Mouse (Mus musculus): ENCODE results near the gene Lrmda. TPM values are rescaled to one million over a fixed set of nuclear protein-coding genes. Genes with fewer than 3 reads are reported as not detected.
A peak's percentile ranks its signal among the peaks of the same experiment; 100 is the strongest.

Lrmda gene
- total and polyA plus RNA-seq, 2 experiments from 2014 or later, result 0.18 TPM; not detected in 1

GRCm38 (mm10) chr14:22719968-22720367 is 700.5 kb downstream of the Lrmda start:
- Histone ChIP-seq H3K4me1 (ENCODE audit: insufficient read depth) (no peaks in the 10 kb centered on the region), H3K27me3 (ENCODE audit: insufficient read depth, low read length) (peaks cover 7% of the 10 kb centered on the region; the same call in 1 of the 2 replicates), H3K9ac (no peak overlapping the region), H3K27ac (ENCODE audit: low read depth, low read length) (no peak overlapping the region), H3K9me3 (ENCODE audit: low read length) (no peaks in the 10 kb centered on the region), H3K36me3 (ENCODE audit: insufficient read depth) (no peaks in the 10 kb centered on the region), H3K4me3 (ENCODE audit: low read depth, low read length) (no peak overlapping the region), H3K4me2 (ENCODE audit: low read depth) (no peak overlapping the region)
- TF ChIP-seq CTCF (IDR thresholded peaks at IDR 0.05; ENCODE audit: low read depth), result no peak
- DNase-seq (no peak), ATAC-seq (no peak)
- WGBS, result 90% methylated on average over 1 of the region's 1 CpGs

GRCm38 (mm10) chr14:22721845-22722244 is 702.3 kb downstream of the Lrmda start:
- peaks cover 7% of the 10 kb centered on the region; the same call in 1 of the 2 replicates for H3K27me3 ChIP-seq (ENCODE audit: insufficient read depth, low read length)
- no peak for TF ChIP-seq CTCF (IDR thresholded peaks at IDR 0.05; ENCODE audit: low read depth)
- no peaks in the 10 kb centered on the region for H3K4me1 ChIP-seq (ENCODE audit: insufficient read depth)
- ATAC-seq (no peak), DNase-seq (no peak)
- WGBS, result 22% methylated on average over 5 of the region's 5 CpGs
- no peaks in the 10 kb centered on the region for H3K9me3 ChIP-seq (ENCODE audit: low read length)
- no peak overlapping the region for H3K4me2 ChIP-seq (ENCODE audit: low read depth)
- no peak overlapping the region for H3K27ac ChIP-seq (ENCODE audit: low read depth, low read length)
- no peaks in the 10 kb centered on the region for H3K36me3 ChIP-seq (ENCODE audit: insufficient read depth)
- no peak overlapping the region for H3K4me3 ChIP-seq (ENCODE audit: low read depth, low read length)
- H3K9ac ChIP-seq, result no peak overlapping the region

GRCm38 (mm10) chr14:22727548-22727947 is 708.0 kb downstream of the Lrmda start:
- DNase-seq (no peak), ATAC-seq (no peak)
- H3K9ac ChIP-seq, result no peak overlapping the region
- no peaks in the 10 kb centered on the region; the same call in 1 of the 2 replicates for H3K27me3 ChIP-seq (ENCODE audit: insufficient read depth, low read length)
- no peaks in the 10 kb centered on the region for H3K4me1 ChIP-seq (ENCODE audit: insufficient read depth)
- H3K4me3 ChIP-seq (ENCODE audit: low read depth, low read length), result no peak overlapping the region
- H3K27ac ChIP-seq (ENCODE audit: low read depth, low read length), result no peak overlapping the region
- no peaks in the 10 kb centered on the region for H3K36me3 ChIP-seq (ENCODE audit: insufficient read depth)
- no peaks in the 10 kb centered on the region for H3K9me3 ChIP-seq (ENCODE audit: low read length)
- TF ChIP-seq CTCF (IDR thresholded peaks at IDR 0.05; ENCODE audit: low read depth), result no peak
- 88% methylated on average over 2 of the region's 2 CpGs for WGBS
- no peak overlapping the region for H3K4me2 ChIP-seq (ENCODE audit: low read depth)

- H3K4me1 ChIP-seq (ENCODE audit: insufficient read depth), result no peaks in the 10 kb centered on the region
- ATAC-seq (peak; percentile 36; the same call in 1 of the 2 replicates), DNase-seq (no peak)
- H3K9me3 ChIP-seq (ENCODE audit: low read length), result no peaks in the 10 kb centered on the region
- H3K4me3 ChIP-seq (ENCODE audit: low read depth, low read length), result no peak overlapping the region
- no peak for TF ChIP-seq CTCF (IDR thresholded peaks at IDR 0.05; ENCODE audit: low read depth)
- no peaks in the 10 kb centered on the region; the same call in 1 of the 2 replicates for H3K27me3 ChIP-seq (ENCODE audit: insufficient read depth, low read length)
- no peak overlapping the region for H3K27ac ChIP-seq (ENCODE audit: low read depth, low read length)
- WGBS, result 56% methylated on average over 8 of the region's 8 CpGs
- no peaks in the 10 kb centered on the region for H3K36me3 ChIP-seq (ENCODE audit: insufficient read depth)
- H3K4me2 ChIP-seq (ENCODE audit: low read depth), result no peak overlapping the region
- no peak overlapping the region for H3K9ac ChIP-seq
These were observed 709.2 kb downstream of the Lrmda start for GRCm38 (mm10) chr14:22728611-22729223.

- ATAC-seq (peak; percentile 25; the same call in 1 of the 2 replicates), DNase-seq (no peak)
- Histone ChIP-seq H3K36me3 (ENCODE audit: insufficient read depth) (no peaks in the 10 kb centered on the region), H3K27ac (ENCODE audit: low read depth, low read length) (no peak overlapping the region), H3K9ac (no peak overlapping the region), H3K9me3 (ENCODE audit: low read length) (no peaks in the 10 kb centered on the region), H3K4me1 (ENCODE audit: insufficient read depth) (no peaks in the 10 kb centered on the region), H3K4me3 (ENCODE audit: low read depth, low read length) (no peak overlapping the region), H3K27me3 (ENCODE audit: insufficient read depth, low read length) (peaks cover 12% of the 10 kb centered on the region), H3K4me2 (ENCODE audit: low read depth) (no peak overlapping the region)
- no peak for TF ChIP-seq CTCF (IDR thresholded peaks at IDR 0.05; ENCODE audit: low read depth)
- WGBS, result 21% methylated on average over 11 of the region's 11 CpGs
These were observed 719.1 kb downstream of the Lrmda start for GRCm38 (mm10) chr14:22738603-22739002.

GRCm38 (mm10) chr14:22742527-22742926 is 723.0 kb downstream of the Lrmda start:
- no peak overlapping the region for H3K4me3 ChIP-seq (ENCODE audit: low read depth, low read length)
- peaks cover 12% of the 10 kb centered on the region for H3K27me3 ChIP-seq (ENCODE audit: insufficient read depth, low read length)
- no peak overlapping the region for H3K4me2 ChIP-seq (ENCODE audit: low read depth)
- H3K9ac ChIP-seq, result no peak overlapping the region
- H3K36me3 ChIP-seq (ENCODE audit: insufficient read depth), result no peaks in the 10 kb centered on the region
- H3K9me3 ChIP-seq (ENCODE audit: low read length), result no peaks in the 10 kb centered on the region
- H3K4me1 ChIP-seq (ENCODE audit: insufficient read depth), result no peaks in the 10 kb centered on the region
- no peak for TF ChIP-seq CTCF (IDR thresholded peaks at IDR 0.05; ENCODE audit: low read depth)
- no peak overlapping the region for H3K27ac ChIP-seq (ENCODE audit: low read depth, low read length)
- no peak for ATAC-seq
- DNase-seq, result no peak

GRCm38 (mm10) chr14:22743264-22743663 is 723.8 kb downstream of the Lrmda start:
- Histone ChIP-seq H3K27me3 (ENCODE audit: insufficient read depth, low read length) (peaks cover 12% of the 10 kb centered on the region), H3K4me2 (ENCODE audit: low read depth) (no peak overlapping the region), H3K4me3 (ENCODE audit: low read depth, low read length) (no peak overlapping the region), H3K9me3 (ENCODE audit: low read length) (no peaks in the 10 kb centered on the region), H3K9ac (no peak overlapping the region), H3K36me3 (ENCODE audit: insufficient read depth) (no peaks in the 10 kb centered on the region), H3K27ac (ENCODE audit: low read depth, low read length) (no peak overlapping the region), H3K4me1 (ENCODE audit: insufficient read depth) (no peaks in the 10 kb centered on the region)
- WGBS, result 89% methylated on average over 4 of the region's 4 CpGs
- ATAC-seq, result no peak
- TF ChIP-seq CTCF (IDR thresholded peaks at IDR 0.05; ENCODE audit: low read depth), result no peak
- DNase-seq, result no peak
